Mouse (Mus musculus) spleen, adult 18-20 months (tissue): ENCODE data around the gene Syk.
A peak's percentile ranks its signal among the peaks of the same experiment; 100 is the strongest.

ENCODE experiments used
- DNase-seq, 2 experiments: peaks; one replicate each; pipeline ENCODE4 v3.0.0; 2022; ENCODE audit warnings: mixed read lengths in 2 of 2

Gene Syk

DNA sequence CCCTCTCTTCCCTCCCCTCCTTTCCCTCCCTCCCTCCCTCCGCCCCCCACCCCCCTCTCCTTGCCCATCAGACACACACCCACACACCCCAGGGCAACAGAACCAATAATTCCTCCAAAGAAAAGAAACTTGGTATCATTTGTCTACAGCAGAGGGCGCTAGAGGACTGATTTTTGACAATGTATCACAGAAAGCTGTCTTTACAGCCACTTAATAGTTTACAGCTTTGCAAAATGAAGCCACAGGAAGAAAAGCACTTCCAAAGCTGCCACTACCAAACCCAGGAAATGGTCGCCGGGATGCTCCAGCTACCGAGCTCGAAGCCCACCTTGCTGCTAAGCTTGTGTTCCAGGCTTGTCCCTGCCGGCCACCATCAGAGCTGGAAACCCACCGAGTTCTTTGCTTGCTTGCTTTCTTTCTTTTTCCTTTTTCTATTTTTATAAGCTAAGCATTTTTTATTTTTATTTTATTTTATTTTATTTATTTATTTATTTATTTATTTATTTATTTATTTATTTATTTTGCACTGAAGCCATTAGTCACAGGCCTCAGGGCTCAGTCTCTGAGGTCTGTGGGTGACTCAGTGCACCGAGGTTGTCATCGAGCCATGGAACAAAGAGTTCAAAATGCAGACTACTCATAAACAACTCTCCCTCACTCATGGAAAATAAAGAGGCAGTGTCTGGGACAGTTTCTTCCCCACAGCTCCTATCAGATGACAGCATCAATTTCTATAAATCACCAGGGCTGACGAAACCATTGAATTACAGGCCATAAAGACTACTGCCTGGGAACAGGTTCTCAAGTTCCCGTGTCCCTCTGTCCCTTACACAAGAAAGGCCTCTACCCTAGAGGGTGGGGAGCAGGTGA lies 68.6 kb downstream of the Syk start:
- no peak for DNase-seq

DNA sequence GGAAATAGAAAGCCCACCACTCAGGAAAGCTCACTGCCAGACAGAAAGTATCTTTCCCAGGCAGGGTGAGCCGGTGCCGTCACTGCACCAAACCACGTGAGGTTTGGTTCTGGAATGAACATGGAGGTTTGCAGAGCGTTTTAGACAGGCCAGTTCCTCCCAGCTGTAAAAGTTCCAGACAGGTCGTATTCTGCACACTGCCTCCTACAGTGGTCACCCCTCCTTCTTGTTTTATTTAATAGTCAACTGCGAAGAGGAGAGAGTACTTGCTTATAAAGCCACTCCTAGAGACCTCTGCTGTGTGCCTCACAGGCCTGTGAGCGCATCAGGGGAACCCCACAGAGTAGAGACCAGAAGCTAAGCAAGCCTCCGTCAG lies 69.3 kb downstream of the Syk start:
- no peak for DNase-seq

DNA sequence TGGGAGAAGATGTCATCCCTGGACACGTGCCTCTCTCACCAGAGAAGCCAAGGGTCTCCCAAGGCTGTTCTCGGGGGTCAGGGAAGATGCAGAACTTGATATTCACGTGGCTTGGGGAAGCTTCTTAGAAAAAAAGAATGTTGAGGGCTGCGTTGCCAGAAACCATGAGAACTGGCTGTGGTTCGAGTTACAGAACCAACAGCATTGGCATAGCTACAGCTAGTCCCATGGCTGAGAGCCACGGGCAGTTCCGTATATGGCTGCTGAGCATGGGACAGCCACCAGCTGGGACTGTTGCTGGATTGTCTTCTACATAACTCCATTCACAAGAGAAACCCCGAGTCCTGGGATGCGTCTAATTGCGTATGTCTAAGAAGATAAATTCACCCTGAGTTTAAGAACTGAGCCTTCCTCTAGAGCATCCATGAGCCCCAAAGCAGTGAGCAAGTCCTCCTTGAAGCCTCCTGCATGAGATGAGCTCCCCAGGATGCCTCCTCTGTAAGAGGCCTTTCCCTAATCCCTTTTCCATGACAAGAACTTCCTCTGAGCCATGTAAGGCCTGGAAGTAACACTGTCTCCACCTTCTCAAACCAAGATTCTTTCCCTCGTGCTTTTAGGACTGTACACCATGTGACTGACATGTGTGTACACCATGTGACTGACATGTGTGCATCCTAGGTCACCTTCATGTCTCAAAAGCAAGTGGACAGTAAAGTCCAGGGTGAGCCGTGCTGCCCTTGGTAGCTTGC lies 71.3 kb downstream of the Syk start:
- DNase-seq: no peak

DNA sequence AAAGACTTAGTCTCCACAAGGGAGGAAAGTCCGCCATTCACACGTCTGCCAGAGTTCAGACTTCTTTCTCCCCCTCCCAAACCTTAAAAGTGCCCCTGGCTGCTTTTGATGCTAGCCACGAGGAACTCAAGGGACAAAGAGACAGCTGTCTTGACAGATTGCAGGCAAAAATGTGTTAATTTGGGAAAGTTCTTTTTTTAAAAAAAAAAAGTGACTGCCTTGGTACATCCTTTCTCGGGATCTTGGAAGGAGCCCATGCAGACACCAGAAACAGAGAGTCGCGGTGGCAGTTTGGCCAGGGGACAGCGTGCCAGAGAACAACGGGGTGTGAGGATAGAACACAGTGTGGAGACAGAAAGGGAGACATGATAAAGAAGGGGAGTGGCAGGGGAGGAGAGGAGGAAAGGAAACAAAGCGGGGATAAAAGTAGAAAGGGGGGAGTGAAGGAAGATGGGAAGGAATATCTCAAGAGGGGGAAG lies 71.9 kb downstream of the Syk start:
- no peak for DNase-seq

DNA sequence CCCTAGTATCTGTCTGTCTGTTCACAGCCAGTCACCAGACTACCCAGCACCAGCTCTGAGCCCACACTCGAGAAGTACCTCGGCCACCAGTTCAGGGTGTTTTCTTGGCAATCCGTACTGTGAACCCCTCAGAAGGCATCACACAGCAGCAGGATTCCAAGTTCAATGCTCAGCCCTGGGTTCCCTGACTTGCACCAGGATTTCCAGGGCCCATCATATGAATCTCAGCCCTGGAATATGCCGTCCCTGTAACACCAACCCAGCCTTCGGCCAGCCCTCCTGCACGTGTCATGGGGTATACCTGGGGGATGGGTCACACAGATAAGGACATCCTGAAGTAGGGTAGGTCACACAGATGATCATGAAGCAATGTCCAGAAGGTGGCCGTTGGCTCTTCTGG lies 75.0 kb downstream of the Syk start:
- no peak for DNase-seq

DNA sequence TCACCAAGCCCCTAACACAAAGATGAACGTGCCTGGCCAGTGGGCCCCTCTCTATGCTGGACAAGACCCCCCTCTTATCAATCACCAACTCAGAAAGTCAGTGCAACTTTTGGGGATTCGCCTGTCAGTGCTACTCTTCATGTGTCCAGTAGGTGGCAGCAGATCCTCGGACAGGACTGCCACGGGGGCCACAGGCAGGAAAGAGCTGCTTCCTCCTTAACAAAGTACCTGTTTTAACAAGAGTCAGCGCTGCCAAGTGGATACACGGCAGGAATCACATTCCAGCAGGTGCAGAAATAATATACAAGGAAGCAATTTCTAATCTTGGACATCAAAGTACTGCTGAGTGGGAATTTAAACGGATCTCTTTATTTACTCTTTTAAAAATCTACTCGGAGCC lies 75.5 kb downstream of the Syk start:
- peak in 1 of 2 experiments; percentile 52 for DNase-seq

DNA sequence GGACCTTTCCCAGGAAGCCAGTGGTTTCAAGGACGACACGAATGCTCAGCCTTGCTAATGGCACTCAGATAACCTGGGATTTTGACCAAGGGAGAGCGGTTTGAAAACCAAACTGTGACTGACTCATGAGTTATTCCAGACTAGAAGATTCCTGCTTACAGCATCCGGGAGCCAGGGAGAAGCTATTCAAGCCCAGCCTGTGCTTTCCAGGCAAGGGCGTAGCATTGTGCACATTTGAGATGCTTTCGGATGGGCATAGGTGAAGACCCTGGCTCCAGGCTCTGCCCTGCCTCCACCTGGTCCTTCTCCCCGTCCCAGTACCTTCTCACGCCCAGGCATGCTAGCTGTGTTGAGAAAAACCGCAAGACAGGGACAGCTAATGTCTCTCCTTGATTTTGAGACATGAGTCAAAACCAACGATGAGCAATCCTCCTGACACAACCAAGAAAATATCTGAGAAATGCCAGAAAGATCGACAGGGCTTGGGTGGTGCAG lies 76.2 kb downstream of the Syk start:
- no peak for DNase-seq

DNA sequence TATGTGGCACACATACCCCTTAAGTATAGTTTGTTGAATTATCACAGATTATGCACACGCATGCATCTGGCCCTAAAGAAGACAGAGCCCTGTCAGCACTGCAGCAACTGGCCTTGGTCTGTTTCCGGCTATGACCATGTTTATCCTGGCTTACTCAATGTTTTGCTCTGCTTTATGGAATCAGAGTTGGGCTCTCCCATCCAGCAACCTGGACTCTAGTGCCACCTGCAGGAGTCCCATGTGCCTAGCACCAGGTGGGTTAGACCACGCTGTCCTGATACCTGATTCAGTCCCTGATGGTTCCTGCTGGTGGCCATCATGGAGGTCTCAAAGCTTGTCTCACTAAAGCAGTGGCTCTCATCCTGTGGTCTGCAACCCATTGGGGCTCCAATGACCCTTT lies 86.9 kb downstream of the Syk start:
- peak in 1 of 2 experiments; percentile 22 for DNase-seq

DNA sequence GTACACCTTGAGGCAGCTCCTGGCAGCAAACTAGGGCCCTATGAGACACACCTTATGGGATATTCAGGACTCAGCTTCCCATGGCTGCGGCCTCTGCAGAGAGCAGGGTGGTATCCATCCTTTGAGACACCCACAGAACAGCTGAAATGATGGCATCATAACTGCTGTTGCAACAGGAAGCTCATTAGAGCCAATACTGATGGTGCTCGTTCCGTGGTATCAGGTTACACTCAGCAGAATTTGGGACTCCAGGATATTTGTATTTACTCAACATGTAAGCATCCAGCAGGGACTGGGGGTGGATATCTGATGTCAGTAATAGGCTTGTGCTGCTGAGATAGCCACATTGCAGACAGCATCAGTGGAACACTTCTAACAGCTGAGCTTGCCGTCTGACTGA lies 90.3 kb downstream of the Syk start:
- no peak for DNase-seq

DNA sequence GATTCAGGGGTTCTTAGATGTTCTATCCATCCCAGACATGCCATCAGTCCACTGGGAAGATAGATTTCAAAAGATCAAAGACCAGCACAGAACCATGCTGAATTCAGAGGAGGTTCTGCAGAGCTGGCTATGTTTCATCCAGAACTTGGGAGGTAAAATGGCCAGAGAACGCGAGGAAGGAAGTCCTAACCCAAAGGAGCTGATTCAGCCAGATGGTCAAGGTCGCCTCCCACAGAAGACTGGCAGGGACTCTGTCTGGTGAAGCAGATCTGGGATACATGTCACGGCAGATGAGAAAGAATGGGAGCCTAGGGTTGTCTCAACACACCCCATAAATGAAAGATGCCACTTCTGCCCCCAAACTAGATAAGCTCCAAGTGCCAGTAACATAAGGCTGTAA lies 90.9 kb downstream of the Syk start:
- DNase-seq: no peak

DNA sequence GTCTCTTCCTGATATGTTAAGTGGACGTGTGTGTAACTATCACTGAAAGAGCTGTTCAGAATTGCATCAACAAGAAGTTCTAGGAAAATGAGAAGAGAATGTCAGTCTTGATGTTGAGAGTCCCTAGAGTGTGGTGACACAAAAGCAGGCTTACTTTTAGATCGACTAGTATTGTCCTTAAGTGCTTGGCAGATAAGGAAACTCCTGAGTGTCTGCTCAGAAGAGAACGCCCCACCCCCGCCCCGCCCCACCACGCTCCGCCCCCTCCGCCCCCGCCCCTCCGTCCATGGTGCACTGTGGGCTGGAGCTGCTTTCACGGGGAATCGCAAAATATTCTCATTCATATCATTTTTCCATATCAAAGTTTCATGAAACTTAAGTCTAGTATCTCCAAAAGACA lies 91.9 kb downstream of the Syk start:
- no peak for DNase-seq

DNA sequence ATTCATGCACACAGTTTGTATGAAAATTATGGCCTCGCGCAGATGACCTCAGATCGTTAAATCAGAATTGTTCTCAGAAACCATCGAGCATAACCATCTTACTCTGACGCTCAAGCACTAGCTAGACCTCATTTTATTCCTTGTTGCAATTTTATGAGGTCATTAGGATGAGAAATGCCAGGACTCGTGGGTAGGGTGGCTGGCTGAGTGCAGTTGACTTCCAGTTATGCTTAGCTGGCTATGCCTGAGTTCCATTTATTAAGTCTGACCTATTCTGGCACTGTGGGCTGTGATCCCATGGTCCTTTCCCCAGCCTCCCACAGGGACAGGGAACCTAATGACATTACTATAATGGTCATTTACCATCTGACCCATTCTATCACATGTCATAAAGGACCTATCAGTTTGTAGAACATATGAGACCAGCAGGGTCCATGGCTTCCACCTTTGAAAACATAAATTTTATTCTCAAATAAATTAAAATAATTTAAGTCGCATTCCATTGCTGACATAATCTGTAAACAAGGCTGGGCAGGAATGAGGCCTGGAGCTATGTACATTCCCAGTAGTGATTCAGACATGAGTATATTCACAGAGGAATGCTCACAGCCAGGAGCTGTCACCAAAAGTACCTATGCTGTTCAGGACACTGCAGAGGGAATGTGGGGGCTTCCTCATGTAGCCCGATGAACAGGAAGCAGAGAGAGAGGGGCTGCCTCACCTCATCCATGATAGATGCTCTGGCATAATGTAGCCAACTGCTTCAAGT lies 92.7 kb downstream of the Syk start:
- no peak for DNase-seq

DNA sequence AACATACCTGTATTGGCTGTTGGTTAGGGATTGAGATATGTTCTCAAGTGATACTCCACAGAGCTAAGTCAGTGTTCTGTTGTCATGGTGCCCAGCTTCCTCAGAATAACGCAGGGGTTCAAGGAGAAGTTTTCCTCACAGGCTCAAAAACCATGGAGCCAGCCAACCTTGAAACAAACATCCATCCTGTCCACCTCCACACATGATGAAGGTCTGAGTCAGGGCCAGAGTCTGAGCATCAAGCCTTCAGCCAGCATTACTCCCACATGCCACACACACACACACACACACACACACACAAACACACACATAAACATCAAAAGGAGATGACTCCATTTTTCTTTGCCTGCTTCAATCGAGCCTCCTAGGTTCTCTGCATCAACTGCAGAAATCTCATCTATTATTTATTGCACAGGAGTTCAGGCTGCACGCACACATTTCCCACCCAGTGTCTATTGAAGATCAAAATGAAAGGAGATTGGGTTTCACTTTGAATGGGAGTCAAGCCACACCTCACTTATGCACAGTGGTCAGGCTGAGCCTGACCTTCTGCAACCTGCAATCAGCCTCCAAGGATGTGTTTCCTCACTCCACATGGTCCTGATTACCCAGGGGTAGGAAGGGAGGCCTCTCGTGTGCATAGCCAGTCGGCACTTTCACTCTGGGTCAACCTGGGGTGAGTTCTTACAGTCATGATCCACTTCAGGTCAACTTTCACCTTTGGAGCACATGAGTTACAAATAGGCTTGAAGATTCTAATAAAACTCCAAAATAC lies 93.9 kb downstream of the Syk start:
- DNase-seq: no peak

DNA sequence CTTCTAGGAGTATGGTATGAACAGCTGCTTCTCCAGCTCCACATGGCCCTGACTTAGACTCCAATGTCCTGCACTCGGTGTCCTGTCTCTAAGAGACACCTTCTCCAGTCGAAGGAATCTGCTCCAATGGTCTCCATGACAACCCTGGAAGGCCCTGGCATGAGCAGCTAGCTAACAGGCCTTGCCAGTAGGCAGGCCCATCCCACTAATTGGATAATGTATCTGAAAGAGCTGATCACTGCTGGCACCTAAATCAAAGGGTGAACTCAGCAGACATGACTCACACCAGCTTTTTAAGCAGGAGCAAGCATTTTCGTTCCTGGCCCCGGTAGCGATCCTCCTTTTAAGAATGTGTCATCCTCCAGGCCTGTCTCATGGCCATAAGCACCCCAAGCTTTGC lies 96.9 kb downstream of the Syk start:
- DNase-seq: no peak

DNA sequence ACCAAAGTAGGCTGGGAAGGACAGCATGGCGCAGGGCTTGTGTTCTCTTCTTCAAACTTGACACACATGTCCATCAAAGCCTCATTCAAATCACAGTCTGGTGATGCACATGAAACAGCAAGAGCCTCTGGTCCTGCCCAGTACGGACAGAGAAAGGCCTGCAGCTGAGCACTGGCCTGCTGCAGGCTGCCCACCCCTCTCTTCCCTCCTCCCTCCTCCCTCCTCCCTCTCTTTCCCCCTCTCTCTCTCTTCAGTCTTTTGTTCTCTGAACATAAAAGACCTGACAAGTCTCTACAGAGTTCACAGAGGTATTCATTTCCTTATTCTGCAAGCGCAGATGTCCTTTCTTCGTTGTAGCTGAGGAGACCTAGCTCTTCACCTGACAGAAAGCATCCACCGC lies 99.1 kb downstream of the Syk start:
- no peak for DNase-seq

DNA sequence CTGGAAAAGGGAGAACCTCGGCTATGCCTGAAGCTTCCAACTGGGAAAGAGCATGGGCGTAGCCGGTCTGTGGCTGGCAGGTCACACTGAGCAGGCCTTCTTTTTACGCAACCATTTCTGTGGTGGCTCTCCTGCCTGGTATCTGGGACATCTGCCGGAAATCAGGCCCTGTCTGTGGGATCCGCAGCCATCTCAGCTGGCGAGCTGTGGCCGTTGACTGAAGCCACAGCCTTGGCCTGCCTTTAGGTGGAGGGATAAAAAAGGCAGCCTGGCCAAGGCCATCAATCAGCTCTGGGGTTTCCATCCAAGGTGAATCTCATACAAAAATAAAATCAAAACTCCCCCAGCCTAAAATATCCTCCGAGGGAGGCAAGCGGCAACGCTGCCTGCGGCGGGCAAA lies 107.5 kb downstream of the Syk start:
- no peak for DNase-seq

DNA sequence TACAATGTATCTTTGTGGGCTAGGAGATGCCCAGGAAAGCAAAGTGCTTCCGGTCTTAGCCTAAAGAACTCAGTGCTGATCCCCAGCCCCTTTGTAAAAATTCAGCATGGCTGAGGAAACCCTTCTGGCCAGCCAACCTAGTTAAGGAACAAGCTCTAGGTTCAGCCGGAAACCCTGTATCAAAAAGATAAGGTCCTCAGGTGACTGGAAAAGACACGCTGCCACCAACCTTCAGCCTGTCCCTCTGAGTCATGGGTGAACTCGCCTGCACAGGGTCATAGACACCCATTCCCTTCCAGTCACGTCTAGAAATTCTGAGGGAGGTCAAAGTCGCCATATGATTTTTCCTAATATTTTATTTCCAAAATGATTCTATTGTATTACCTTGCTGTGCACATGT lies 109.3 kb downstream of the Syk start:
- DNase-seq: no peak

DNA sequence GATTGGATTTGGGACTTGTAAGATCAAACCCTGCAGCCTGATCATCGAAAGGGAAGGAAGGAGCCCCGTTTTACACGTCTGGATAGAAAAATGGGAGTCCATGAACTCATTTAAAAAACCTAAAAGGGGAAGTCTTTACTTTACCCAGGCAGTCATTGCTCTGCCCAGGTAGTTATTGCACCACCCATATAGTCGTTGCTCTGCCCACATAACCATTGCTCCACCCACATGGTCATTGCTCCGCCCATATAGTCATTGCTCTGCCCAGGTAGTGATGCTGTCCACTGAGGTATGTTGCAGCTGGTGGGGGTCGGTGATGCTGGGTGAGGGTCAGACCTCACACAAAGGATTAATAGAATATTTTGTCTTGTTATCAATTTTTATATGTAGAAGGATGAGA lies 111.9 kb downstream of the Syk start:
- DNase-seq: no peak
